Mouse (Mus musculus): ENCODE results near the gene Ankrd49. TPM values are rescaled to one million over a fixed set of nuclear protein-coding genes. Genes with fewer than 3 reads are reported as not detected.

The Ankrd49 gene
- polyA plus RNA-seq (2015; fragmentation: Nextera tagmentation; extraction: Ambion mirVana) = 25.6 and 26.8 TPM in 2 replicates

DNA sequence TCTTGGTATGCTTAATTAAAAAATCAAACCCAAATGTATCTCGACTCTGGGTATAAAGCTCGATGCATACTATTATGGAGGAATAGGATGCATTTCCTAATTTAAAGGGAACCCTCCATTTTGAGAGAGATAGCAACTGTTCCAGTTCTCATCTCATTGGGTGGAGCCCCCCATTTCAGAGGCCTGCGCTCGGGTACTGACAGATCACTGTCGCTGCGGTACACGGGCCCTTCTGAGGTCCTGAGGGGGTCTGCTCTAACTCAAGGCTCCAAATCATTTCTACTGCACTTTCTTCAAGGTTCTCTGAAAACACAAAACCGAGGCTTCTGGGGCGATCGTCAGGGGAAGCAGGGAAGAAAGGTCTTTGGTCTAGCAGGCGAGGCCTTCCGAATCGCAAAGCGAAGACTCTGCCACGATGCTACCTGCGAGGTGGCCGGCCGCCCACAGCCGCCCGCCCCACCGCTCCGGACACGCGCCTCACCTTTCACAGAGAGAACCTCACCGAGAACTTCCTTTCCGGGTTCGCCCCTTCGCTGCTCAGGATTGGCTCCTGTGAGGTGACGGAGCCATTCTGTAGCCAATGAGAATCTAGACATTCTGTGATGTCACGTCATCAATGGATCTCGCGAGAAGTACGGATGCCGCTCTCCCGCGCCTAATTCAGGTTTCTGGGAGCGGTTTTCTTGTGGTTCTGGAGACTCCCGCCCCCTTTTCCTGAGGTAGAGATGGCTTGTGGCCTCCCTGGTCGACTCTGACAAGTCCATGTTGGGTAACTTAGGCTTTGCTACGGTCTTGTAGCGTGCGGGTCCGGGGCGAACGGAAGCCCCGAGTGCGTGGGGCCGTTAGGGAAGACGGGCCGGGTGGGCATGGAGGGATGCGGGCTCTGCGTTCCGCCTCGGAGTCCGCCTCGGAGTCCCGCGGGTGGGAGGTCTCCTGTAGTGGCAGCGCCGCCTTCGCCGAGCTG, at the start of gene Ankrd49, which contains the start of gene Mre11a:
TSS of gene Ankrd49 (minus strand) at position 818 of the 964 bp plus-strand sequence.
TSS of gene Mre11a (plus strand) at position 616 of the 964 bp plus-strand sequence.
- ATAC-seq (ENCODE audit: low FRiP score, low read depth) = peak; percentile 100
- WGBS = under 1% methylated on average over 62 of the region's 62 CpGs
- Histone ChIP-seq H3K4me2 (peak within 1 kb of the TSS; percentile 90), H3K9ac (peak within 1 kb of the TSS; percentile 84), H3K4me3 (peak within 1 kb of the TSS; percentile 76), H3K27me3 (no peaks in the 10 kb centered on the region), H3K27ac (replicated peaks) (peak within 1 kb of the TSS; percentile 97), H3K36me3 (peaks cover 37% of the 10 kb centered on the region), H3K9me3 (no peaks in the 10 kb centered on the region), H3K4me1 (replicated peaks) (peaks cover 11% of the 10 kb centered on the region)

DNA sequence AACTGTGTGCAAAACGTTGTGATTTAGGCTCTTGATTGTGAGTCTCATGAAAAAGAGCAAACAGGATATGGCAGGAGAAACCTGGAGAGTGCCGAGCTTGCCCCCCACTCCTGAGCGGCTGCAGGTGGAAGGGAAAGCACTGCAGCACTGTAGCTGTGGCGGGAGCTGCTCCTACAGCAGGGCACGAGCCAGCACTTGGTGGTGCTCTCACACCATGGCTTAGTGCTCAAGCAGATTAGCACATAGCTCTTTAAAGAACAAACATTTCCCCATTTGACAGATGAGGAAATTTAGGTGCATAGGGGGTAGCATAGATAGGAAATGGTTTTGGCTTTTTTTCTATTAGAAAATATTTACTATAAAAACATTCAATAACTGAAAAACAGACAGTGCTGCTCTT, 47.4 kb upstream of the Ankrd49 start:
- Histone ChIP-seq H3K36me3 (peaks cover 27% of the 10 kb centered on the region; the same call in 1 of the 2 replicates), H3K9ac (no peak overlapping the region), H3K4me3 (no peak overlapping the region), H3K4me1 (replicated peaks) (no peaks in the 10 kb centered on the region), H3K4me2 (no peak overlapping the region), H3K27me3 (no peaks in the 10 kb centered on the region), H3K27ac (replicated peaks) (no peak overlapping the region), H3K9me3 (no peaks in the 10 kb centered on the region)
- 88% methylated on average over 5 of the region's 5 CpGs for WGBS
- no peak for ATAC-seq (ENCODE audit: low FRiP score, low read depth)

DNA sequence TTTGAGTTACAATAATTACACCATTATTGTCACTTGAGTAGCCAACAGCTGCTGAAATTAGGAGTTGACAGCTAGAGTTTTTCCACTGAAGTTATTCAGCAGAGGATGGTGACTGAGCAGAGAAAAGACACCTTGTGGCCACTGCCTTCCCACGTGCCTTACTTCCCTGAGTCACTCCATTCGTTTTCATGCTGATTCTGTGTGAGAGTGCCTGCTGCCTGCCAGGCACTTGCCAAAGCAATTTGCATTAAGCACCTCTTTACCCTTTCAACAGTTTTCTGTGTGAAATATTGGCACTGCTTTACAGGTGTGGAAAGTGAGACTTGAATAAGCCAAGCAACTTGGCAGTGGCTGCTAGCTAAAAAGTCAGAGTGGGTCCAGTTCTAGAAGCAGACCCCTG, 43.2 kb upstream of the Ankrd49 start:
- H3K4me2 ChIP-seq = no peak overlapping the region
- no peak overlapping the region for H3K27ac ChIP-seq (replicated peaks)
- no peaks in the 10 kb centered on the region for H3K9me3 ChIP-seq
- H3K36me3 ChIP-seq = peaks cover 30% of the 10 kb centered on the region
- WGBS = 67% methylated on average over 2 of the region's 2 CpGs
- H3K4me3 ChIP-seq = no peak overlapping the region
- no peaks in the 10 kb centered on the region for H3K27me3 ChIP-seq
- H3K4me1 ChIP-seq (replicated peaks) = no peaks in the 10 kb centered on the region
- no peak for ATAC-seq (ENCODE audit: low FRiP score, low read depth)
- no peak overlapping the region for H3K9ac ChIP-seq

DNA sequence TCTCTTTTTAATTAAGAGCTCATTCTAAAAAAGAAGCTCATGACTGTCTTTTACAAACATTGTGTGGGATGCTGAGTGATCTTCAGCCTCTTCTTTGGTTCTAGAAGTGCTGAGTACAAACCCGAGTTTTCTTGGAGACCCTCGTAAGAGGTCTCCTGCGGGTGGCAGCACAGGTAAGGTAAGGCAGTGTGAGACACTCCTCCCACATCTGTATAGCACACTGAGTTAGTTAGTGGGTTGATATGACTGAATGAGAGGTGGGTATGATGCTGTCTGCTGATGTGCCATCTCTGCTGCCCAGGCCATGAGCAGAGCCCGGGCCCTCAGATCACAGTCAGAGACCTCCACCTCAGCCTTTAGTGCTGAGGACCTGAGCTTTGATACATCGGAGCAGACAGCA, 40.2 kb upstream of the Ankrd49 start:
- H3K27me3 ChIP-seq = no peaks in the 10 kb centered on the region
- H3K27ac ChIP-seq (replicated peaks) = no peak overlapping the region
- H3K9me3 ChIP-seq = no peaks in the 10 kb centered on the region
- H3K4me3 ChIP-seq = no peak overlapping the region
- 89% methylated on average over 5 of the region's 5 CpGs for WGBS
- peaks cover 22% of the 10 kb centered on the region for H3K36me3 ChIP-seq
- H3K4me2 ChIP-seq = no peak overlapping the region
- H3K9ac ChIP-seq = no peak overlapping the region
- peak; percentile 66; the same call in 1 of the 2 replicates for ATAC-seq (ENCODE audit: low FRiP score, low read depth)
- no peaks in the 10 kb centered on the region for H3K4me1 ChIP-seq (replicated peaks)

DNA sequence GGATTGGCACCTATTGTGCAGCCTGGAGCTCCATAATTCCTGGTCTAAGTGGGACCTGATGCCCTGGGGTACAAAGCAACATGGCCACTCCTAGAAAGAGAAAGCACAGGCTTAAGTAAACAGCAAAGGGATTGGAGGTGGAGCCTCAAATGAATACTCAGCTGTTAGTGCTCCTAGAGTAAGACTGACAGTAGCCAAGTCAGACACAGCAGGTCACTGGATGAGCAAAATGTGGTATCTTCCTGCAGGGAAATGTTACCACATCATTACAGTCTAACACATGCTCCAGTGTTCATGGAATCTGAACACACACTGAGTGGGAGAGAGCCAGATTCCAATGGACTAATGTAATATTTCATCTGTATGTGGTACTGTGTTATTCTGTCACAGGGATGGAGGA, 36.7 kb upstream of the Ankrd49 start:
- ATAC-seq (ENCODE audit: low FRiP score, low read depth) = no peak
- Histone ChIP-seq H3K9me3 (no peaks in the 10 kb centered on the region), H3K4me3 (no peak overlapping the region), H3K27me3 (no peaks in the 10 kb centered on the region), H3K9ac (no peak overlapping the region), H3K4me2 (no peak overlapping the region), H3K4me1 (replicated peaks) (no peaks in the 10 kb centered on the region), H3K36me3 (peaks cover 36% of the 10 kb centered on the region), H3K27ac (replicated peaks) (no peak overlapping the region)

DNA sequence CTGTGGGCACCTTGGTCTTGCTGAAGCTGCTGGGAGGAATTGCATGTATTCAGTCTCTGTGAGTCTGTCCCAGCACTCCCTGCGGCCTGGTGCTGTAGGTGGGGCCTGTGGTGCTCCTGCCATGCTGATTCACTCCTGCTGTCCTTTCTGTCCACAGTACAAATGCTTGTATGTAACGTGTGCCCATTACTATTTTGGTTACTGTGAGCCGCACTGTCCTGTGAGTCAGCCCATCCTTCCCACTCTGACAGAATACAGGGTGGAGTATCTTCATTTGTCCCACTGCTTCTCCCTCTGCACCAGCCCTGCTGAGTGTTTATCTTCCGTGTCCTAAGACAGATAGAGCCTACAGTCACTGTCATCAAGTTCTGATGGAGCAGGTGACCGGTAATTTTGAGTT, 25.5 kb upstream of the Ankrd49 start:
- peaks cover 26% of the 10 kb centered on the region for H3K36me3 ChIP-seq
- WGBS = 96% methylated on average over 5 of the region's 5 CpGs

DNA sequence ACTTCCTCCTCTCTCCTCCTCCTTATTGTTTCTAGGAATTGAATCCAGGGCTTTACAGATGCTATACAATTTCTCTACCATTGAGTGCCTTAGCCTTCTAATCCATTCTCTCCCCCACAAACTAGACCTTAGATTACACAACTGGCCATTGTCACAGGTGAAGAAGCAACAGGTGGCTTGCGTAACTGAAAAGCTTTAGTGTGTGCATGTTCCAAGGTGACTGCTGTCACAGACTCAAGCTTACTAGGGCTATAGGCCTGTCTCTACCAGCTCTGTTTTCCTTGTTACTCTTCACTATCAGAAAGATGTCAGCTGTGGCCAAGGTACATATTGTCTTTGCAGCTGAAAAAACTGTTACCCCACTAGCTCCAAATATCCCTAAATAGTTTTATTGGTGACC, 22.1 kb upstream of the Ankrd49 start:
- H3K36me3 ChIP-seq = peaks cover 30% of the 10 kb centered on the region
- no peak for ATAC-seq (ENCODE audit: low FRiP score, low read depth)
- H3K27ac ChIP-seq (replicated peaks) = no peak overlapping the region
- H3K4me3 ChIP-seq = no peak overlapping the region
- no peak overlapping the region for H3K9ac ChIP-seq
- H3K4me2 ChIP-seq = no peak overlapping the region
- H3K4me1 ChIP-seq (replicated peaks) = no peaks in the 10 kb centered on the region
- WGBS = 97% methylated on average over 1 of the region's 1 CpGs
- no peaks in the 10 kb centered on the region for H3K27me3 ChIP-seq
- no peaks in the 10 kb centered on the region for H3K9me3 ChIP-seq

More for the DNA sequence above, 25.5 kb upstream of the Ankrd49 start:
- H3K4me1 ChIP-seq (replicated peaks) = no peaks in the 10 kb centered on the region
- no peaks in the 10 kb centered on the region for H3K9me3 ChIP-seq
- H3K4me2 ChIP-seq = no peak overlapping the region
- ATAC-seq (ENCODE audit: low FRiP score, low read depth) = no peak
- H3K4me3 ChIP-seq = no peak overlapping the region
- H3K9ac ChIP-seq = no peak overlapping the region
- H3K27ac ChIP-seq (replicated peaks) = no peak overlapping the region
- H3K27me3 ChIP-seq = no peaks in the 10 kb centered on the region

DNA sequence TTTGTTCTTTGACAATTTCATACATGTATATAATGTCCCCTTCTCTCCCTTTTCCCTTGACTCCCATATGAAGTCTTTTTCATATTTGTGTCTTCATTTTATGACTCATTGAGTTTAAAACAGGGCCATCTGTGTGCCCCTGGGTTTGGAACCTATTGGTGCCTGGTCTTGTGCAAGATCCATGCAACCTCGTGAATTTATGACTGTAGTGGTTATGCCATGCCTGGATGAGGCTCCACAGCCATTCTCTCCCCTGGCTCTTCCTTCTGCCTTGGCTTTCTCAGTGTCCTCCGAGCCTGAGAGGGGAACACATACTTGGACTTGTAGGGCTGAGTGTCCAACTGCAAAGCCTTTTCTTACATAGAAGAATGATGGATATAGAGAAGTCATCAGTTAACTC, 21.1 kb upstream of the Ankrd49 start:
- no peak overlapping the region for H3K9ac ChIP-seq
- no peak overlapping the region for H3K4me3 ChIP-seq
- no peak for ATAC-seq (ENCODE audit: low FRiP score, low read depth)
- H3K36me3 ChIP-seq = peaks cover 25% of the 10 kb centered on the region
- 94% methylated on average over 2 of the region's 2 CpGs for WGBS
- no peaks in the 10 kb centered on the region for H3K27me3 ChIP-seq
- no peaks in the 10 kb centered on the region for H3K4me1 ChIP-seq (replicated peaks)
- H3K4me2 ChIP-seq = no peak overlapping the region
- H3K9me3 ChIP-seq = no peaks in the 10 kb centered on the region
- H3K27ac ChIP-seq (replicated peaks) = no peak overlapping the region

DNA sequence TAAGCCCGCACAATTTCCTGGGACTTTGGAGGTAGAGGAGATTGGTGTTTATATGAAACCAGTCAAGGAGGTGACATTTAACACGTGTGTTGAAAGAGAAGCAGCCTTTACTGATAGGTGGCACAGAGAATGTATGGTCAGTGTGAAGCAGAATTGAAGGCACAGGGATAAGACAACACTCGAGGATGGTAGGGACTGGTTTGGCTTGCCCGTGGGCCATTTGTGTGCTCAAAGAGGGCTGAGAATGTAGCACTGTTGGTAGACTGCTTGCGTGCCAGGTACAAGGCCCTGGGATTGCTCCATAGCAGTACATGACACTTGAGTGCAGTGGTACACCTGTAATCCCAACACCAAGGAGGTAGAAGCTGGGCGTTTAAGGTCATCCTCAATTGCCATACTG, 2.7 kb upstream of the Ankrd49 start:
- no peaks in the 10 kb centered on the region for H3K27me3 ChIP-seq
- 93% methylated on average over 6 of the region's 6 CpGs for WGBS
- no peak overlapping the region for H3K4me2 ChIP-seq
- H3K9ac ChIP-seq = no peak overlapping the region
- H3K9me3 ChIP-seq = no peaks in the 10 kb centered on the region
- H3K36me3 ChIP-seq = peaks cover 42% of the 10 kb centered on the region
- no peak overlapping the region for H3K4me3 ChIP-seq
- peaks cover 11% of the 10 kb centered on the region for H3K4me1 ChIP-seq (replicated peaks)
- H3K27ac ChIP-seq (replicated peaks) = no peak overlapping the region
- ATAC-seq (ENCODE audit: low FRiP score, low read depth) = no peak

DNA sequence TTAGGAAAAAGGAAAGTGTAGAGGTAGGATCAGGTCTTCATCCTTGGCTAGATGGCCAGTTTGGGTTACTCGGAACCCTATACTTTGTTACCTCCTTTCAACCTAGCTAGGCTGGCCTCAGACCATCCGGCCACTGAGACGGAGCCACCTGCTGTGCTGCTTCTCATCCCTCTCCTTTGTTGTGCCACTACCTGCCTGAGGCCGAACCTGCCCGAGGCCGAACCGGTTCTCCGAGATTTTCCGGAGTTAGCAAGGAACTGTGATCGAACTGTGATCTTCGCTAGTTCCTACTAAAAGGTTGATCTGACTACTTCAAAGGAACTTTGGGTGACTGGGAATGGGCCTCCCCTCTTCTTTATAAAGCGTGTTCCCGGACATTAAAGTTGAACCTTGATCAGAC, 6.3 kb downstream of the Ankrd49 start:
- Histone ChIP-seq H3K4me1 (replicated peaks) (no peaks in the 10 kb centered on the region), H3K9me3 (no peaks in the 10 kb centered on the region), H3K4me3 (no peak overlapping the region), H3K27ac (replicated peaks) (no peak overlapping the region), H3K9ac (no peak overlapping the region), H3K4me2 (no peak overlapping the region), H3K36me3 (peaks cover 20% of the 10 kb centered on the region), H3K27me3 (no peaks in the 10 kb centered on the region)
- ATAC-seq (ENCODE audit: low FRiP score, low read depth) = no peak
- 39% methylated on average over 13 of the region's 13 CpGs for WGBS

DNA sequence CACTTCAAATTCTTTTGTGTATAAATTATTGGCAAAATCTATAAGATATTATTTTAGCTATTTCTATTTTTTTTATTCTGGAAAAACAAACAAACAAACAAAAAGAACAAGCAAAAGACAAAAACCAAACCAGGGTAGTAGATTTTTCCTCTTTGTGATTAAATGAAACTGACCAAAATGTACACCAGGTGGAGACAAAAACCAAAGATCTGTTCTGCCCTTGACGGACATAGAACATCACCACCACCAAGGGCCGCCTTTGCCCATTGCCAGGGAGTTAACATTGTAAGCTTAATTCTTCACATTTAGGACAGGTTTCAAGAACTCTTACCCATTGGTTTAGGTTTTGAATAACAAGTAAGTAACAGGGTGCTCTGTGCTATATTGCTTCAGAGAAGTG, 10.8 kb downstream of the Ankrd49 start:
- Histone ChIP-seq H3K4me2 (no peak overlapping the region), H3K27ac (replicated peaks) (no peak overlapping the region), H3K9me3 (no peaks in the 10 kb centered on the region), H3K9ac (no peak overlapping the region), H3K27me3 (no peaks in the 10 kb centered on the region), H3K36me3 (no peaks in the 10 kb centered on the region), H3K4me1 (replicated peaks) (peaks cover 7% of the 10 kb centered on the region), H3K4me3 (no peak overlapping the region)
- no peak for ATAC-seq (ENCODE audit: low FRiP score, low read depth)
- WGBS = 51% methylated on average over 2 of the region's 2 CpGs

DNA sequence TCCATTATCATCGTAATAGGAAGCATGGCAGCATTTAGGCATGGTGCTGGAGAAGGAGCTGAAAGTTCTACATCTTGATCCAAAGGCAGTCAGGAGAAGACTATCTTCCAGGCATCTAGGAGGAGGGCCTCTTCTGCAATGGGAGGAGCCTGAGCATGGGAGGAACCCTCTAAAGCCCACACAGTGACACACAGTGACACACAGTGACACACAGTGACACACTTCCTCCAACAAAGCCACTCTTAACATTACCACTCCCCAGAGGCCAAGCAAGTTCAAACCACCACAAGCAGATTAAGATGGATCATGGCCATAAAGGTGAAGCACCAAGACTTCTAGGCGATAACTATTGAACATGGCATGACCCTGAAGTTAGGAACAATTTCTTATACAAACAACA, 12.6 kb downstream of the Ankrd49 start:
- Histone ChIP-seq H3K4me3 (no peak overlapping the region), H3K4me2 (no peak overlapping the region), H3K4me1 (replicated peaks) (peaks cover 7% of the 10 kb centered on the region), H3K27me3 (no peaks in the 10 kb centered on the region), H3K27ac (replicated peaks) (no peak overlapping the region), H3K36me3 (no peaks in the 10 kb centered on the region), H3K9ac (no peak overlapping the region), H3K9me3 (no peaks in the 10 kb centered on the region)
- ATAC-seq (ENCODE audit: low FRiP score, low read depth) = no peak
- 84% methylated on average over 2 of the region's 2 CpGs for WGBS
